Mouse (Mus musculus): ENCODE measurements around the gene Eef1e1. TPM values are rescaled to one million over a fixed set of nuclear protein-coding genes. Genes with fewer than 3 reads are reported as not detected.

Gene Eef1e1
- polyA plus RNA-seq, 1 experiment from 2014 or later, result 69.3 TPM

DNA sequence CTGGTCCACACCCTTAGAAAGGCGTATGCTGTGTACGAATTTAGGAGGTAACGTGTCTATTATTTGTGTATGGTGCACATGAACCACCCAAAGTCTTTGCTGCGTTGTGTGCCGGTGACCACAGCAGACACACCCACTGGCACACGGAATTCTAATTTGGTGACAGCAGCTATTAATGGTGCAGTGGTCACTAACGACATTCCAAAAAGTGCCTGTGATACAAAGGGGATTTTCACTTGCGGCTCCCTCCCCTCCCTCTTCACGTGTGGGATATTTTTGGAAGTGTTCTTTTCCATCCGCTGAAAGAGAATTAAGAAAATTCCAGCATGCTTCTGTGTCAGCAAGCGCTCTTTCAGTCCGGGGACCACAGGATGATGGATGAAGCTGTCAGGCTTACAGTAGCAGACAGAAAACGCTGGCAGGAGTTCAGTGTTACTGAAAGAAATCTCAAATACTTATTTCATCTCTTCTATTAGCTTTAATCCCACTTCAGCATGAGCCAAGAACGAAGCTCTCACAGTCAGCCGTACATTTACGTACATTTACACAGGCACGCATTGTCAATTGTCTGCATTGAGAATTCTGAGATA, 56.5 kb downstream of the Eef1e1 start:
- DNase-seq (ENCODE audit: low spot score), result no peak
- no peak overlapping the region for H3K9ac ChIP-seq (ENCODE audit: low read depth, low read length)
- no peaks in the 10 kb centered on the region for H3K4me1 ChIP-seq (replicated peaks; ENCODE audit: control insufficient read depth, insufficient read depth, low read length)
- no peaks in the 10 kb centered on the region for H3K27me3 ChIP-seq (ENCODE audit: control insufficient read depth, insufficient read depth, low read length)
- H3K4me3 ChIP-seq (ENCODE audit: low read depth, low read length), result no peak overlapping the region
- 79% methylated on average over 17 of the region's 17 CpGs for WGBS
- no peak overlapping the region for H3K4me2 ChIP-seq (replicated peaks; ENCODE audit: low read depth, low read length)
- H3K9me3 ChIP-seq (ENCODE audit: control insufficient read depth, low read length), result no peaks in the 10 kb centered on the region
- H3K36me3 ChIP-seq (ENCODE audit: control insufficient read depth, insufficient read depth, low read length), result peaks cover 2% of the 10 kb centered on the region; the same call in 1 of the 2 replicates
- no peak for ATAC-seq (ENCODE audit: low FRiP score)
- no peak overlapping the region for H3K27ac ChIP-seq (ENCODE audit: low read depth, low read length)

- H3K4me1 ChIP-seq (replicated peaks; ENCODE audit: control insufficient read depth, insufficient read depth, low read length), result no peaks in the 10 kb centered on the region
- no peak overlapping the region for H3K9ac ChIP-seq (ENCODE audit: low read depth, low read length)
- no peak overlapping the region for H3K4me3 ChIP-seq (ENCODE audit: low read depth, low read length)
- H3K9me3 ChIP-seq (ENCODE audit: control insufficient read depth, low read length), result no peaks in the 10 kb centered on the region
- H3K4me2 ChIP-seq (replicated peaks; ENCODE audit: low read depth, low read length), result no peak overlapping the region
- H3K27ac ChIP-seq (ENCODE audit: low read depth, low read length), result no peak overlapping the region
- ATAC-seq (ENCODE audit: low FRiP score) (no peak), DNase-seq (ENCODE audit: low spot score) (no peak)
- 87% methylated on average over 11 of the region's 11 CpGs for WGBS
- no peaks in the 10 kb centered on the region for H3K27me3 ChIP-seq (ENCODE audit: control insufficient read depth, insufficient read depth, low read length)
- peaks cover 2% of the 10 kb centered on the region; the same call in 1 of the 2 replicates for H3K36me3 ChIP-seq (ENCODE audit: control insufficient read depth, insufficient read depth, low read length)
These were observed 58.0 kb downstream of the Eef1e1 start for GRCm38 (mm10) chr13:38600811-38601210.

GRCm38 (mm10) chr13:38597076-38597475, 61.8 kb downstream of the Eef1e1 start:
- ATAC-seq (ENCODE audit: low FRiP score) (no peak), DNase-seq (ENCODE audit: low spot score) (no peak)
- H3K27me3 ChIP-seq (ENCODE audit: control insufficient read depth, insufficient read depth, low read length), result no peaks in the 10 kb centered on the region
- H3K4me2 ChIP-seq (replicated peaks; ENCODE audit: low read depth, low read length), result no peak overlapping the region
- no peak overlapping the region for H3K27ac ChIP-seq (ENCODE audit: low read depth, low read length)
- no peaks in the 10 kb centered on the region for H3K9me3 ChIP-seq (ENCODE audit: control insufficient read depth, low read length)
- no peak overlapping the region for H3K4me3 ChIP-seq (ENCODE audit: low read depth, low read length)
- H3K36me3 ChIP-seq (ENCODE audit: control insufficient read depth, insufficient read depth, low read length), result peaks cover under 1% of the 10 kb centered on the region; the same call in 1 of the 2 replicates
- H3K9ac ChIP-seq (ENCODE audit: low read depth, low read length), result no peak overlapping the region
- 70% methylated on average over 3 of the region's 3 CpGs for WGBS
- H3K4me1 ChIP-seq (replicated peaks; ENCODE audit: control insufficient read depth, insufficient read depth, low read length), result no peaks in the 10 kb centered on the region

DNA sequence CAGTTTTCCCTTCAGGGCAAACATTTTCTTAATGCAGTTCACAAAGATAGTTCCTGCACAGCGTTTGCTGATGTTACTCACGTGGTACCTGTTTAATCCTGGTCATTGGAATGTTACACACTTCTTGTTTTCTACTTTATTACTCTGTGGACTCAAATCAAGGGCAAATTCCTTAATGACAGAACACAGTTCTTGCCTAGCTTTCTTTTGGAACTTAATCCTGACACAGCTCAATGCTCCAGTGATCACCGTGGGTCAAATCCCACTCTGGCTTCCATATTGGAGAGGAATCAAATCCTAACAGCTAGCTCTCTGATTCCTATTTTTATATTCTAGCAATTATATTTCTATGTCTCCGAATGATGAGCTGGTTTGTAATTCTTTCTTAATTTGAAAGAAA, 62.4 kb downstream of the Eef1e1 start:
- Histone ChIP-seq H3K9ac (ENCODE audit: low read depth, low read length) (no peak overlapping the region), H3K4me2 (replicated peaks; ENCODE audit: low read depth, low read length) (no peak overlapping the region), H3K4me1 (replicated peaks; ENCODE audit: control insufficient read depth, insufficient read depth, low read length) (no peaks in the 10 kb centered on the region), H3K4me3 (ENCODE audit: low read depth, low read length) (no peak overlapping the region), H3K9me3 (ENCODE audit: control insufficient read depth, low read length) (no peaks in the 10 kb centered on the region), H3K27ac (ENCODE audit: low read depth, low read length) (no peak overlapping the region), H3K36me3 (ENCODE audit: control insufficient read depth, insufficient read depth, low read length) (no peaks in the 10 kb centered on the region), H3K27me3 (ENCODE audit: control insufficient read depth, insufficient read depth, low read length) (no peaks in the 10 kb centered on the region)
- ATAC-seq (ENCODE audit: low FRiP score), result no peak
- no peak for DNase-seq (ENCODE audit: low spot score)
- 82% methylated on average over 4 of the region's 4 CpGs for WGBS

Other genes starting within 250 kb of the Eef1e1 start
- 118 and 138 TPM in 2 replicates for gene Txndc5, start 130.2 kb downstream of the Eef1e1 start, polyA plus RNA-seq (2014; fragmentation: Nextera tagmentation; extraction: Ambion mirVana)
- 24.1 and 28.1 TPM in 2 replicates for gene Bloc1s5, start 23.9 kb downstream of the Eef1e1 start, polyA plus RNA-seq (2014; fragmentation: Nextera tagmentation; extraction: Ambion mirVana)